Mouse (Mus musculus): Measurements from ENCODE around the gene Vmn1r237. TPM values are rescaled to one million over a fixed set of nuclear protein-coding genes. Genes with fewer than 3 reads are reported as not detected.

Vmn1r237 gene
- polyA plus RNA-seq (2015; fragmentation: Nextera tagmentation; extraction: Ambion mirVana) = not detected in 2 replicates

- H3K4me1 ChIP-seq = no peaks in the 10 kb centered on the region
- no peak within 1 kb of the TSS for H3K27ac ChIP-seq
- no peak for ATAC-seq (ENCODE audit: insufficient number of reproducible peaks, insufficient read depth, low FRiP score, low TSS enrichment, low read depth)
- no peak within 1 kb of the TSS for H3K4me3 ChIP-seq
- H3K9ac ChIP-seq = no peak within 1 kb of the TSS
- no peaks in the 10 kb centered on the region for H3K36me3 ChIP-seq
- no peak within 1 kb of the TSS for H3K4me2 ChIP-seq
- no peaks in the 10 kb centered on the region for H3K27me3 ChIP-seq
- no peaks in the 10 kb centered on the region for H3K9me3 ChIP-seq
These were observed at the start of gene Vmn1r237 for GRCm38 (mm10) chr17:21311565-21311964. TSS of gene Vmn1r237 (plus strand) at chr17:21311865.

GRCm38 (mm10) chr17:21272103-21272502, 39.6 kb upstream of the Vmn1r237 start:
- no peak overlapping the region for H3K4me2 ChIP-seq
- H3K9me3 ChIP-seq = no peaks in the 10 kb centered on the region
- H3K27ac ChIP-seq = no peak overlapping the region
- H3K4me1 ChIP-seq = no peaks in the 10 kb centered on the region
- H3K9ac ChIP-seq = no peak overlapping the region
- ATAC-seq (ENCODE audit: insufficient number of reproducible peaks, insufficient read depth, low FRiP score, low TSS enrichment, low read depth) = no peak
- H3K27me3 ChIP-seq = no peaks in the 10 kb centered on the region
- 11% methylated on average over 4 of the region's 4 CpGs for WGBS
- H3K4me3 ChIP-seq = no peak overlapping the region
- H3K36me3 ChIP-seq = no peaks in the 10 kb centered on the region

- H3K27me3 ChIP-seq = no peaks in the 10 kb centered on the region
These were observed 29.0 kb upstream of the Vmn1r237 start, which contains the start of gene Vmn1r236 for GRCm38 (mm10) chr17:21282642-21283041. TSS of gene Vmn1r236 (plus strand) at chr17:21282942.

GRCm38 (mm10) chr17:21284395-21284794, 27.3 kb upstream of the Vmn1r237 start:
- H3K4me1 ChIP-seq = no peaks in the 10 kb centered on the region
- no peak for ATAC-seq (ENCODE audit: insufficient number of reproducible peaks, insufficient read depth, low FRiP score, low TSS enrichment, low read depth)
- H3K9me3 ChIP-seq = no peaks in the 10 kb centered on the region
- H3K4me2 ChIP-seq = no peak overlapping the region
- H3K4me3 ChIP-seq = no peak overlapping the region
- H3K27ac ChIP-seq = no peak overlapping the region
- H3K27me3 ChIP-seq = no peaks in the 10 kb centered on the region
- no peaks in the 10 kb centered on the region for H3K36me3 ChIP-seq
- no peak overlapping the region for H3K9ac ChIP-seq

More at GRCm38 (mm10) chr17:21282642-21283041, 29.0 kb upstream of the Vmn1r237 start, which contains the start of gene Vmn1r236:
- no peak within 1 kb of the TSS for H3K9ac ChIP-seq
- no peaks in the 10 kb centered on the region for H3K36me3 ChIP-seq
- ATAC-seq (ENCODE audit: insufficient number of reproducible peaks, insufficient read depth, low FRiP score, low TSS enrichment, low read depth) = no peak
- no peaks in the 10 kb centered on the region for H3K9me3 ChIP-seq
- H3K4me2 ChIP-seq = no peak within 1 kb of the TSS
- no peak within 1 kb of the TSS for H3K27ac ChIP-seq
- WGBS = 78% methylated on average over 3 of the region's 3 CpGs
- H3K4me1 ChIP-seq = no peaks in the 10 kb centered on the region
- H3K4me3 ChIP-seq = no peak within 1 kb of the TSS

GRCm38 (mm10) chr17:21289695-21290094, 22.0 kb upstream of the Vmn1r237 start:
- Histone ChIP-seq H3K4me3 (no peak overlapping the region), H3K4me2 (no peak overlapping the region), H3K4me1 (no peaks in the 10 kb centered on the region), H3K36me3 (no peaks in the 10 kb centered on the region), H3K9ac (no peak overlapping the region), H3K27ac (no peak overlapping the region), H3K27me3 (no peaks in the 10 kb centered on the region), H3K9me3 (no peaks in the 10 kb centered on the region)
- ATAC-seq (ENCODE audit: insufficient number of reproducible peaks, insufficient read depth, low FRiP score, low TSS enrichment, low read depth) = no peak

Small RNAs within 50 kb of the gene (microRNA-seq; reads per million reads assigned to microRNA genes)
- not detected for gene Gm26384

Other genes with a start within 250 kb of the Vmn1r237 start
- gene Vmn1r234, start 85.8 kb upstream of the Vmn1r237 start, polyA plus RNA-seq (2015; fragmentation: Nextera tagmentation; extraction: Ambion mirVana) = not detected in 2 replicates
- not detected in 2 replicates for gene Vmn1r235, start 55.5 kb upstream of the Vmn1r237 start, polyA plus RNA-seq (2015; fragmentation: Nextera tagmentation; extraction: Ambion mirVana)
- gene Vmn1r236, start 28.9 kb upstream of the Vmn1r237 start, polyA plus RNA-seq (2015; fragmentation: Nextera tagmentation; extraction: Ambion mirVana) = not detected in 2 replicates
- gene Zfp677, start 71.9 kb downstream of the Vmn1r237 start, polyA plus RNA-seq (2015; fragmentation: Nextera tagmentation; extraction: Ambion mirVana) = 3.8 and 5.0 TPM in 2 replicates
- 3.4 TPM in 2 replicates for gene Zfp54, start 111.4 kb downstream of the Vmn1r237 start, polyA plus RNA-seq (2015; fragmentation: Nextera tagmentation; extraction: Ambion mirVana)
- gene Zfp51, start 138.5 kb downstream of the Vmn1r237 start, polyA plus RNA-seq (2015; fragmentation: Nextera tagmentation; extraction: Ambion mirVana) = 15.0 and 16.3 TPM in 2 replicates
- 9.5 and 10.5 TPM in 2 replicates for gene Zfp53, start 177.1 kb downstream of the Vmn1r237 start, polyA plus RNA-seq (2015; fragmentation: Nextera tagmentation; extraction: Ambion mirVana)
- 4.3 and 5.0 TPM in 2 replicates for gene Zfp52, start 223.7 kb downstream of the Vmn1r237 start, polyA plus RNA-seq (2015; fragmentation: Nextera tagmentation; extraction: Ambion mirVana)